Mouse (Mus musculus) urinary bladder, postnatal 36 days (tissue): ENCODE measurements at regions not wholly inside any gene's neighbourhood (a gene's known extent, or its start where the extent isn't known, plus 50 kb on each side); places are given as distances from the start of the nearest gene placed in this dataset.

Experiments used
- DNase-seq, 2 experiments: peaks; one replicate each; pipeline ENCODE4 v3.0.0; 2022; ENCODE audit warnings: low spot score in 2 of 2, mixed read lengths in 1 of 2

- no peak for DNase-seq
Observed at GRCm38 (mm10) chr2:21908813-21909480, 318.4 kb upstream of the Myo3a start.

- DNase-seq = peak; percentile 26 to 41
Observed at GRCm38 (mm10) chr2:21909481-21909966, 317.8 kb upstream of the Myo3a start.

- DNase-seq = no peak
Observed at GRCm38 (mm10) chr2:21917804-21918690, 309.3 kb upstream of the Myo3a start.

GRCm38 (mm10) chr2:21919091-21919490 is 308.2 kb upstream of the Myo3a start:
- no peak for DNase-seq

- DNase-seq = no peak
Observed at GRCm38 (mm10) chr2:21927656-21928055, 299.6 kb upstream of the Myo3a start.

- DNase-seq = no peak
Observed at GRCm38 (mm10) chr2:21939993-21940392, 287.3 kb upstream of the Myo3a start.

GRCm38 (mm10) chr2:21940797-21941487 is 286.4 kb upstream of the Myo3a start:
- no peak for DNase-seq

- no peak for DNase-seq
Observed at GRCm38 (mm10) chr2:21941488-21942000, 285.8 kb upstream of the Myo3a start.

GRCm38 (mm10) chr2:21943676-21944075 is 283.6 kb upstream of the Myo3a start:
- no peak for DNase-seq

- DNase-seq = no peak
Observed at GRCm38 (mm10) chr2:21946484-21946883, 280.8 kb upstream of the Myo3a start.

GRCm38 (mm10) chr2:21951279-21951678 is 276.0 kb upstream of the Myo3a start:
- DNase-seq = no peak

- DNase-seq = no peak
Observed at GRCm38 (mm10) chr2:21956112-21956963, 271.0 kb upstream of the Myo3a start.

GRCm38 (mm10) chr2:21958365-21958764 is 268.9 kb upstream of the Myo3a start:
- no peak for DNase-seq

GRCm38 (mm10) chr2:21958802-21959201 is 268.5 kb upstream of the Myo3a start:
- no peak for DNase-seq

GRCm38 (mm10) chr2:21963343-21964026 is 263.8 kb upstream of the Myo3a start:
- no peak for DNase-seq

- no peak for DNase-seq
Observed at GRCm38 (mm10) chr2:21964027-21964605, 263.2 kb upstream of the Myo3a start.

- no peak for DNase-seq
Observed at GRCm38 (mm10) chr2:21970774-21971406, 256.4 kb upstream of the Myo3a start.

GRCm38 (mm10) chr2:21974599-21974998 is 252.7 kb upstream of the Myo3a start:
- DNase-seq = no peak

- DNase-seq = no peak
Observed at GRCm38 (mm10) chr2:21975547-21975946, 251.8 kb upstream of the Myo3a start.

- DNase-seq = no peak
Observed at GRCm38 (mm10) chr2:21976337-21976736, 251.0 kb upstream of the Myo3a start.
